Mouse (Mus musculus) thymus, adult 2 months (tissue): ENCODE data around the gene Ap1s1. TPM values are rescaled to one million over a fixed set of nuclear protein-coding genes. Genes with fewer than 3 reads are reported as not detected.

Experiments
- DNase-seq: peaks from one replicate; pipeline ENCODE4 v3.0.0; 2021
- H3K27ac ChIP-seq: fragments of 200-500 bp; 2 replicates; pipeline ENCODE4 v1.5.1; 2012; ENCODE audit warnings: low read length, control low read depth; ENCODE audit not compliant: control insufficient read depth, insufficient read depth
- H3K27me3 ChIP-seq: fragments of 200-500 bp; 2 replicates; pipeline ENCODE4 v1.6.1; 2012; ENCODE audit warnings: mild to moderate bottlenecking, low read length, moderate library complexity, mixed read lengths; ENCODE audit not compliant: control insufficient read depth, insufficient read depth
- H3K36me3 ChIP-seq: fragments of 200-500 bp; 2 replicates; pipeline ENCODE4 v1.6.1; 2012; ENCODE audit warnings: mild to moderate bottlenecking, low read length, moderate library complexity; ENCODE audit not compliant: control insufficient read depth, insufficient read depth
- H3K4me1 ChIP-seq: fragments of 200-500 bp; replicated peaks from 2 replicates; pipeline ENCODE4 v1.6.1; 2012; ENCODE audit warnings: low read length; ENCODE audit not compliant: control insufficient read depth, insufficient read depth
- H3K4me3 ChIP-seq: fragments of 200-500 bp; 2 replicates; pipeline ENCODE4 v1.5.1; 2012; ENCODE audit warnings: mild to moderate bottlenecking, low read length, control low read depth, moderate library complexity; ENCODE audit not compliant: control insufficient read depth, insufficient read depth
- CTCF ChIP-seq: fragments of 200-500 bp; IDR thresholded peaks from 2 replicates; pipeline ENCODE4 v1.5.1; 2012; ENCODE audit warnings: mild to moderate bottlenecking, control low read depth, low read length, moderate library complexity, borderline replicate concordance; ENCODE audit not compliant: control insufficient read depth, poor library complexity, insufficient read depth; ENCODE audit errors: extremely low read depth
- POLR2A ChIP-seq: fragments of 200-500 bp; IDR thresholded peaks from 2 replicates; pipeline ENCODE4 v1.6.1; 2012; ENCODE audit warnings: mild to moderate bottlenecking, low read length, control low read depth, moderate library complexity; ENCODE audit not compliant: control insufficient read depth, poor library complexity, insufficient read depth; ENCODE audit errors: extremely low read depth
- WGBS: fragments of 180-500 bp; shearing (Covaris S2); methylation state at CpG from one replicate; pipeline ENCODE4 v1.1.7; 2018; 5-methylcytosine and 5-hydroxymethylcytosine counted together
- polyA plus RNA-seq: library from polyadenylated mRNA; depleted of rRNA; stranded (reverse); fragments of >200 nt; gene quantifications from 2 replicates; pipeline ENCODE4 v1.2.3, GENCODE M21; 2012

Gene Ap1s1
- polyA plus RNA-seq, 1 experiment: 44.1 TPM

- peaks cover 7% of the 10 kb centered on the region for H3K36me3 ChIP-seq
- no peak overlapping the region for H3K27ac ChIP-seq
- TF ChIP-seq CTCF (no peak), POLR2A (no peak)
- peaks cover 6% of the 10 kb centered on the region; the same call in 1 of the 2 replicates for H3K27me3 ChIP-seq
- no peak overlapping the region for H3K4me3 ChIP-seq
- peaks cover 21% of the 10 kb centered on the region for H3K4me1 ChIP-seq
- WGBS: 95% methylated on average over 13 of the region's 13 CpGs
- no peak for DNase-seq
Observed at GRCm38 (mm10) chr5:137036211-137036610, 9.7 kb downstream of the Ap1s1 start.

GRCm38 (mm10) chr5:137032641-137033074 lies 13.3 kb downstream of the Ap1s1 start:
- 0% methylated on average over 49 of the region's 49 CpGs for WGBS
- TF ChIP-seq POLR2A (no peak), CTCF (peak; percentile 38; the same call in 1 of the 2 replicates)

GRCm38 (mm10) chr5:137032033-137032421 lies 13.9 kb downstream of the Ap1s1 start:
- Histone ChIP-seq H3K4me3 (peak overlapping the region; percentile 37), H3K27ac (no peak overlapping the region), H3K4me1 (peaks cover 40% of the 10 kb centered on the region), H3K27me3 (peaks cover 20% of the 10 kb centered on the region), H3K36me3 (no peaks in the 10 kb centered on the region)
- DNase-seq: no peak
- TF ChIP-seq CTCF: no peak
- TF ChIP-seq POLR2A: no peak
- under 1% methylated on average over 33 of the region's 33 CpGs for WGBS

More at GRCm38 (mm10) chr5:137032641-137033074, 13.3 kb downstream of the Ap1s1 start:
- peaks cover 3% of the 10 kb centered on the region for H3K36me3 ChIP-seq
- no peak overlapping the region for H3K27ac ChIP-seq
- peak overlapping the region; percentile 37 for H3K4me3 ChIP-seq
- peaks cover 20% of the 10 kb centered on the region for H3K27me3 ChIP-seq
- peak; percentile 90 for DNase-seq
- H3K4me1 ChIP-seq: peaks cover 40% of the 10 kb centered on the region

GRCm38 (mm10) chr5:137031076-137032032 lies 14.6 kb downstream of the Ap1s1 start:
- DNase-seq: no peak
- WGBS: 5% methylated on average over 78 of the region's 78 CpGs
- Histone ChIP-seq H3K27me3 (peaks cover 20% of the 10 kb centered on the region), H3K4me3 (peak overlapping the region; percentile 37), H3K36me3 (no peaks in the 10 kb centered on the region), H3K27ac (no peak overlapping the region), H3K4me1 (peaks cover 40% of the 10 kb centered on the region)
- TF ChIP-seq POLR2A (no peak), CTCF (no peak)

GRCm38 (mm10) chr5:137030416-137030810 lies 15.5 kb downstream of the Ap1s1 start:
- Histone ChIP-seq H3K4me1 (peaks cover 40% of the 10 kb centered on the region), H3K27me3 (peaks cover 21% of the 10 kb centered on the region), H3K4me3 (no peak overlapping the region), H3K27ac (no peak overlapping the region), H3K36me3 (no peaks in the 10 kb centered on the region)
- DNase-seq: no peak
- WGBS: 18% methylated on average over 22 of the region's 22 CpGs
- TF ChIP-seq CTCF (no peak), POLR2A (0 out of 2 replicates have a peak, but pooled peaks have one; percentile 11)

- no peaks in the 10 kb centered on the region for H3K36me3 ChIP-seq
- peak; percentile 90 for DNase-seq
- no peak overlapping the region for H3K27ac ChIP-seq
- peaks cover 40% of the 10 kb centered on the region for H3K4me1 ChIP-seq
- no peak; the same call in 1 of the 2 replicates for TF ChIP-seq CTCF
- TF ChIP-seq POLR2A: 0 out of 2 replicates have a peak, but pooled peaks have one; percentile 18
- no peak overlapping the region for H3K4me3 ChIP-seq
- H3K27me3 ChIP-seq: peaks cover 23% of the 10 kb centered on the region
- 2% methylated on average over 52 of the region's 52 CpGs for WGBS
Observed at GRCm38 (mm10) chr5:137029643-137030415, 16.1 kb downstream of the Ap1s1 start.
